Mouse (Mus musculus): Measurements from ENCODE around the gene Sumf2. TPM values are rescaled to one million over a fixed set of nuclear protein-coding genes. Genes with fewer than 3 reads are reported as not detected.

Gene Sumf2
- 42.9 and 48.3 TPM in 2 replicates for polyA plus RNA-seq (2015; fragmentation: Nextera tagmentation; extraction: Ambion mirVana)

DNA sequence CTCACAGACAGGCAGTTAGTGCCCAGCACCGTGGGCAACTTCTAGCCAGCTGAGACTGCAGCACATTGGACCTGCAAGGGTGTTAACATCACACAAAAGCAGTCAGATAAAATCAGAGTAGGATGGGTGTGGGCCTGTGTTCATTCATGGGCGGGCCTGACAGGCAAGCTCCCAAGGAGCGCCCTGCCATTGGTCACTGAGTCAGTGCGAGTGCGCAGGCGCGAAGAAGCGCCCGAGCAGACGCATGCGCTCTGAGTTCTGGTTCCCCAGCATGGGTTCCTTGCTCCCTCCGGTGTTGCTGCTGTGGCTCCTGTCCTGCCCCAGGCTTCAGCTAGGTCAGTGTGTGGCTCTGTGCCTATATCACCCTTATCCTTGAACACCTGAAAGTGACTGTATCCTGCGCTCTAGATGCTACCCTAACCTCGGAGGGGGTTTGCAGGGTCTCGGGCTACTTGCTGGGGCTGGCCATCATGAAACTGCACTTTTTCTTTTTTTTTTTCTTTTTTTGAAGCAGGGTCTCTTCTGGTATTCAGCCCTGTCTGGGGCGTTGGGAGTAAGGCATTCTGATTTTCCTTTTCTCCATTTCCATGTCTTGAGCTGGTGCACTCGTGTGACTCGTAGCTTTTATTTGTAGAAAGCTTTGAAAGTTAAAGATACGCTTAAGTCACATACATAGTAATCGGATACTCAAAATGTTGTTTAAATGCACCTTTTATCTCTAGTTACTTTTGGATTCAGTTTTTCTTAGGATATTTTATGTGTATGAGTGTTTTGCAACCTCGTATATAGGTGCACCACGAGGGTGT, at the start of gene Sumf2:
TSS of gene Sumf2 (plus strand) at position 235 of the 806 bp plus-strand sequence.
- no peaks in the 10 kb centered on the region for H3K27me3 ChIP-seq
- WGBS, result 6% methylated on average over 22 of the region's 22 CpGs
- ATAC-seq (ENCODE audit: borderline replicate concordance, extremely low read depth, low FRiP score, low TSS enrichment), result peak; percentile 98
- H3K36me3 ChIP-seq, result peaks cover 25% of the 10 kb centered on the region
- H3K4me1 ChIP-seq, result peaks cover 6% of the 10 kb centered on the region; the same call in 1 of the 2 replicates
- H3K27ac ChIP-seq, result peak within 1 kb of the TSS; percentile 66
- peak within 1 kb of the TSS; percentile 57 for H3K4me2 ChIP-seq
- H3K9ac ChIP-seq, result peak within 1 kb of the TSS; percentile 77
- peak within 1 kb of the TSS; percentile 73 for H3K4me3 ChIP-seq
- no peaks in the 10 kb centered on the region for H3K9me3 ChIP-seq

DNA sequence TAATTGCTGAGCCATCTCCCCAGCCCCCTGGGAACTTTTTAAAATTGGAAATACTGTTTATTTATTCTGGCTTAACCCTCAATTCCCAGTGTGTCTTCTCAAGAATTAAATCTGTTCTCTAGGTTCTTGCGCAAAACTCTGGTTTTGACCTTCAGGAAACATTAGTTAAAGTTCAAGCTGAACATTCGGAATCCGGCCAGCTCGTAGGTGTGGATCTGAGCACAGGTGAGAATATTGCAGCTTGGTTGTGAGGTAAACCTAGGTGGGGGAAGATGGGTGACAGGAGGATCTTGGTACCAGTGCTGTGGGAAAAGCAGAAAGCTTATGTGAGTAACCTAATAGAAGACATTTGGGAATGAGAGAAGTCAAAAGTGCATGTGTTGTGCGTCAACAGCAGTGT, 1.9 kb upstream of the Sumf2 start:
- H3K4me1 ChIP-seq, result peaks cover 6% of the 10 kb centered on the region; the same call in 1 of the 2 replicates
- ATAC-seq (ENCODE audit: borderline replicate concordance, extremely low read depth, low FRiP score, low TSS enrichment), result no peak
- WGBS, result 89% methylated on average over 5 of the region's 5 CpGs
- H3K4me2 ChIP-seq, result no peak overlapping the region
- no peak overlapping the region for H3K9ac ChIP-seq
- no peak overlapping the region for H3K4me3 ChIP-seq
- no peaks in the 10 kb centered on the region for H3K27me3 ChIP-seq
- H3K27ac ChIP-seq, result no peak overlapping the region
- peaks cover 25% of the 10 kb centered on the region for H3K36me3 ChIP-seq
- H3K9me3 ChIP-seq, result no peaks in the 10 kb centered on the region

DNA sequence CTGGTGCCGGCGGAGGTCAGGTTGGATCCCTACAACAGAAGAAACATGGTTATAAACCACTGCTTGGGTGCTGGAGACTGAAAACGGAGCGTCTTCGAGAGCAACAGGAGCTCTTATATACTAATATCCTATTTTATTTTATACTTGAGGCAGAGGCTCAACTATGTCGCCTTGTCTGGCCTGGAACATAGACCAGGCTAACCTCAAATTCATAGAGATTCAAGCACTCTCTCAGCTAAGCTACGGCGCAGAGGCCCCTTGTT, 703 bp downstream of the Sumf2 start:
- Histone ChIP-seq H3K36me3 (peaks cover 25% of the 10 kb centered on the region), H3K9me3 (no peaks in the 10 kb centered on the region), H3K4me1 (peaks cover 6% of the 10 kb centered on the region; the same call in 1 of the 2 replicates), H3K9ac (peak overlapping the region; percentile 77), H3K27ac (no peak overlapping the region), H3K27me3 (no peaks in the 10 kb centered on the region), H3K4me2 (peak overlapping the region; percentile 57), H3K4me3 (peak overlapping the region; percentile 73)
- ATAC-seq (ENCODE audit: borderline replicate concordance, extremely low read depth, low FRiP score, low TSS enrichment), result no peak
- WGBS, result 32% methylated on average over 8 of the region's 8 CpGs

DNA sequence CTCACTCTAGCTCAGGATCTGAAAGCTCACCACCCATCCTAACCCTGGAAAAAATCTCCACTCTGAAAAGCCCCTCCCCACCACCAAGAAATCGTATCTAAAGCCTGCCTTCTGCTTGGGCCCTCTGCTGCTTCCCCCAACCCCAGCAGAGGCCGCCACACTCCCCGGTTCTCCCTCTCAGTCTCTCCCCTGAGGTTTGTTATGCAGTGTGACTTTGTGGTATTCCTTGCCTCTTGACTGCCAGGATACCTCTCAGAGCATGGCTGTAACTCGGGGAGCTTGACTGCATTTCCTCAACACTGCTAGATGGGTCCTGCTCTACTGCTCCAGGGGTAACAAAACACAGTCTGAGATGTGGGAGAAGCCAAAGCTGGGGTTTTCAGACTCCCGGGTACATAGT, 8.4 kb downstream of the Sumf2 start:
- Histone ChIP-seq H3K4me3 (no peak overlapping the region), H3K4me1 (no peaks in the 10 kb centered on the region), H3K36me3 (peaks cover 30% of the 10 kb centered on the region), H3K9ac (no peak overlapping the region), H3K4me2 (no peak overlapping the region), H3K27me3 (no peaks in the 10 kb centered on the region), H3K27ac (no peak overlapping the region), H3K9me3 (no peaks in the 10 kb centered on the region)
- ATAC-seq (ENCODE audit: borderline replicate concordance, extremely low read depth, low FRiP score, low TSS enrichment), result no peak
- WGBS, result 44% methylated on average over 5 of the region's 5 CpGs

DNA sequence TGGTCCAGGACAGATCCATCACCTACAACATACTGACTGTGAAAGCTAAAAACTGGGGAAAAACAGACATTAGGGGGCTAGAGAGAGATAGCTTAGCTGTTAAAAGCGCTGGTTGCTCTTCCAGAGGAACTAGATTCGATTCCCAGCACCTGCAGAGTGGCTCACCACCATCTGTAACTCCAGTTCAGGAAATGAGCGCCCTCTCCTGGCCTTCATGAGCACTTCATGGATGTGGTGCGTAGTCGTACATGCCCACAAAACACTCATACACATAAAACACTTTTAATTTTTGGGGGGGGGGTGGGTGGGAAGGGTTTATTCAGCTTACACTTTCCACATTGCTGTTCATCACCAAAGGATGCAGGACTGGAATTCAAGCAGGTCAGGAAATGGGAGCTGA, 9.6 kb downstream of the Sumf2 start:
- no peak overlapping the region for H3K9ac ChIP-seq
- ATAC-seq (ENCODE audit: borderline replicate concordance, extremely low read depth, low FRiP score, low TSS enrichment), result no peak
- H3K4me2 ChIP-seq, result no peak overlapping the region
- H3K4me1 ChIP-seq, result no peaks in the 10 kb centered on the region
- 75% methylated on average over 5 of the region's 5 CpGs for WGBS
- H3K27ac ChIP-seq, result no peak overlapping the region
- no peak overlapping the region for H3K4me3 ChIP-seq
- no peaks in the 10 kb centered on the region for H3K9me3 ChIP-seq
- no peaks in the 10 kb centered on the region for H3K27me3 ChIP-seq
- H3K36me3 ChIP-seq, result peaks cover 31% of the 10 kb centered on the region

DNA sequence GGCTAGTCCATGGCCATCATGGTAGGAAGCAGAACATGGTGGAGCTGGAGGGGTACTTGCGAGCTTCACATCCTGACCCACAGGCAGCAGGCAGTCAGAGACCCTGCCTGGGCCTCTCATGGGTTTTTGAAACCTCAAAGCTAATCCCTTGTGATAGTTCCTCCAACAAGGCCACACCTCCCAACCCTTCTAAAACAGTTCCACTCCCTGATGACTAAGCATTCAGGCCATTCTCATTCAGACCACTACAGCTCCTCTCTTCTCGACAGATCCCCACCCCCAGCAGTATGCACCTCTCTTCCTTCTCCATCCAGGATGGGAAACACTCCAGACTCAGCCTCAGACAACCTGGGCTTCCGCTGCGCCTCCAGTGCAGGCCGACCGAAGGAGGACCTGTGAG, 15.5 kb downstream of the Sumf2 start:
- no peaks in the 10 kb centered on the region for H3K4me1 ChIP-seq
- 94% methylated on average over 6 of the region's 6 CpGs for WGBS
- H3K27ac ChIP-seq, result no peak overlapping the region
- peaks cover 26% of the 10 kb centered on the region for H3K36me3 ChIP-seq
- no peaks in the 10 kb centered on the region for H3K27me3 ChIP-seq
- no peak overlapping the region for H3K4me3 ChIP-seq
- no peak overlapping the region for H3K4me2 ChIP-seq
- H3K9me3 ChIP-seq, result no peaks in the 10 kb centered on the region
- no peak overlapping the region for H3K9ac ChIP-seq
- ATAC-seq (ENCODE audit: borderline replicate concordance, extremely low read depth, low FRiP score, low TSS enrichment), result no peak

DNA sequence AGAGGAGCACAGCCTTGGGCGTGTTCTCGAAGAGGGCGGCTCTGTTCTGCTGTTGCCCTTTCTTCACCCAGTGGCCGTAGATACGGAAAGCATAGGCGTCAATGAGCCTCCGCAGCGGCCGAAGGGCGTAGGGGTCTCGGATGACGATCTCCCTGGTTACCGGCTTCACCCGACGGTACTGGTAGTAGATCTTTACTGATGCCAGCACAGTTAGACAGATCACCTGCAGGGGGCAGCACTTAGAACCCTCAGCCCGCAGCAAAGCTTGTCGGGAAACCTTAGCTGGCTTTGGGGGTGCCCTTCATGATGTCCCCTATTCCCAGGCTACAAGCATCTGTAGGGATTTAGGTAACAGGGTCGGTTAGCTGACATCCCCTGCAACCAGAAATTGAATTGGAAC, 17.7 kb downstream of the Sumf2 start:
- no peak overlapping the region for H3K4me2 ChIP-seq
- no peaks in the 10 kb centered on the region for H3K9me3 ChIP-seq
- no peaks in the 10 kb centered on the region for H3K4me1 ChIP-seq
- WGBS, result 14% methylated on average over 18 of the region's 18 CpGs
- no peak overlapping the region for H3K27ac ChIP-seq
- 0 out of 2 replicates have a peak, but pooled peaks cover 18% of the 10 kb centered on the region for H3K36me3 ChIP-seq
- no peak overlapping the region for H3K9ac ChIP-seq
- H3K27me3 ChIP-seq, result no peaks in the 10 kb centered on the region
- H3K4me3 ChIP-seq, result no peak overlapping the region
- ATAC-seq (ENCODE audit: borderline replicate concordance, extremely low read depth, low FRiP score, low TSS enrichment), result no peak

DNA sequence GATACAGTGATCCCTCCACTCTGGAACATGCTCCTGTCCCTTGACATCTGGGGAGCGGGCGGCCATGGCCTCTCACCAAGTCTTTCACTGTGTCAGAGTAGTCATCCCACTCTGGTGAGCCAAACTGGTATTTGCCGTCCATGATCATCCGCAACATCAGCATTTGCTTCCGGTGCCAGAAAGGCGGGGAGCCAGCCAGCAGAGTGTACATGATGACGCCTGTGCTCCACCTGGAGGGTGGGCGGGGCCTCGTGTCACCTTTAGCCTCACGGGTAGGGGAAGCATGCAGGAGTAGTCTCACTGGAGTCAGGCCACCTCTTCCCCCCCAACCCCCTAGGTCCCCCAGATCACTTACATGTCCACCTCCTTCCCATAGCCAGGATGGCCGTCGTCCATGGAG, 19.1 kb downstream of the Sumf2 start:
- H3K9ac ChIP-seq, result no peak overlapping the region
- no peak for ATAC-seq (ENCODE audit: borderline replicate concordance, extremely low read depth, low FRiP score, low TSS enrichment)
- 77% methylated on average over 12 of the region's 12 CpGs for WGBS

DNA sequence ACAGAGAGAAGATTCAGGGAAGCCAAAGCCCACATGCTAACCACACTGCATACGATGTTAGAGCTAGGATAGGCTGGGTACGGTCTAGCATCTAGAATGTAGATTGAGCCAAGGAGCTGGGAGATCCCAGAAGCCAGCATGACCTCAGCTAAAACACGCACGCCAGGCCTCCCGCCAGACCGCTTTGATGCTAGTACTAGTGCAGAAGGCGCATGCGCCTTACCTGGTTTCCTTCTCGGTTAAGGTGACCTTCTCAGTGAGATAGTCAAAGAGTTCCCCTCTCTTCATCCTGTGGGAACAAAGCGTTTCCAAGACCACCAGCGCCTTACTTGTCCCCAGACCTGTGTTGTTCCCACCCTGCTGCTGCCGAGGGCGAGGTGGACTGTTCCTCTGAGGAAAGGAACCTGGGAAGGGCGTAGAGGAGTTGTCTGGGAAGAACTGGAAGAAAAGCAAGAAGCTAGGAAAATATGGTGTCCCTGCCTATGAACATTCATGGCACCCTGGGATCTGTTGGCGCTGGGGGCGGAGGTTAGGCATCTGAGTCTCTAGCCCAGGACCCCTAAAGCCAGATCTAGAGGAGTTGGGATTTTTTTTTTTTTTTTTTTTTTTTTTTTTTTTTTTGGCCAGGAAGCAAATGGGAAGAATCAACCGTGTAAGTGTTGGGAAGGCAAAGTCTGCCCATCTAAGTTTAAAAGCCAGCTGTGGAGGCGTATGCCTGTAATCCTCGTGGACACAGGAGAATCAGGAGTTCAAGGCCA, 22.6 kb downstream of the Sumf2 start:
- H3K36me3 ChIP-seq, result no peaks in the 10 kb centered on the region
- H3K4me1 ChIP-seq, result no peaks in the 10 kb centered on the region
- no peak overlapping the region for H3K9ac ChIP-seq
- H3K4me2 ChIP-seq, result no peak overlapping the region
- no peak overlapping the region for H3K4me3 ChIP-seq
- no peak overlapping the region for H3K27ac ChIP-seq
- no peaks in the 10 kb centered on the region for H3K9me3 ChIP-seq
- ATAC-seq (ENCODE audit: borderline replicate concordance, extremely low read depth, low FRiP score, low TSS enrichment), result no peak
- WGBS, result 88% methylated on average over 19 of the region's 19 CpGs
- H3K27me3 ChIP-seq, result no peaks in the 10 kb centered on the region

More for the DNA sequence above, 19.1 kb downstream of the Sumf2 start:
- no peaks in the 10 kb centered on the region for H3K9me3 ChIP-seq
- H3K27me3 ChIP-seq, result no peaks in the 10 kb centered on the region
- H3K27ac ChIP-seq, result no peak overlapping the region
- no peak overlapping the region for H3K4me3 ChIP-seq
- 0 out of 2 replicates have a peak, but pooled peaks cover 12% of the 10 kb centered on the region for H3K36me3 ChIP-seq
- H3K4me2 ChIP-seq, result no peak overlapping the region
- no peaks in the 10 kb centered on the region for H3K4me1 ChIP-seq

DNA sequence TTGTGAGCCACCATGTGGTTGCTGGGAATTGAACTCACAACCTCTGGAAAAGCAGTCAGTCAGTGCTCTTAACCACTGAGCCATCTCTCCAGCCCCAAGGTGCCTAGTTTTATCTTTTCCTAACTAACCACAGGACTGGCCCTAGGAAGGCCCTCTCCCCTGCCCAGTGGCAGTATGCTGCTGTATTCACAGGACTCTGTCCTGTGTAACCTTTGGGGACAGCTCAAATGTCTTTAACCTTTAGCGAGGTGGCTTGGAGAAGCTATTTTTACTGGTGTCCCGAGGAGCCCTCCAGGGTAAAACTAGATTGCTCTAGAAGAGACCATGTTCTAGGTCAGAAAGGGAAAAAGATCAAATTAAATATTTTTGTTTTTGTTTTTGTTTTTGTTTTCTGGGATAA, 24.5 kb downstream of the Sumf2 start:
- Histone ChIP-seq H3K36me3 (no peaks in the 10 kb centered on the region), H3K4me2 (no peak overlapping the region), H3K9me3 (no peaks in the 10 kb centered on the region), H3K4me1 (no peaks in the 10 kb centered on the region), H3K27ac (no peak overlapping the region), H3K4me3 (no peak overlapping the region), H3K27me3 (no peaks in the 10 kb centered on the region), H3K9ac (no peak overlapping the region)
- 88% methylated on average over 2 of the region's 2 CpGs for WGBS
- no peak for ATAC-seq (ENCODE audit: borderline replicate concordance, extremely low read depth, low FRiP score, low TSS enrichment)

DNA sequence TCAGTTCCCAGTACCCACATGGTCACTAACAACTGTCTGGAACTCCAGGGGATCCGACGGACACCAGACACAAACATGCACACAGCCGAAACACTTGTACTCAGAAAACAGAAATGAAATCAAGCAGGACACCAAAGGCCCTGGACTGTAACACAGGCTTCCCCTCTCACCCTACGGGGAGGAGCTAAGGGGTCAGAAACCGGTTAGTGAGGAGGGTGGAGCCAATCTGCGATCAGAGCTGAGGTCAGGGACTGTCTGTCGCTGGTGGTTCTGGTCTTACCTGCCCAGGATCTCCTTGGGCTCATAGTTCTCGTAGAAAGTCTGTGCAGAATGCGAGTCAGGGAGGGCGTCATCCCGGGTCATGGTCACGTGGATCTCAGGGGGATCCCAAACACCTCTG, 27.2 kb downstream of the Sumf2 start:
- no peak for ATAC-seq (ENCODE audit: borderline replicate concordance, extremely low read depth, low FRiP score, low TSS enrichment)
- H3K4me3 ChIP-seq, result no peak overlapping the region
- H3K4me1 ChIP-seq, result no peaks in the 10 kb centered on the region
- WGBS, result 81% methylated on average over 12 of the region's 12 CpGs
- H3K9ac ChIP-seq, result no peak overlapping the region
- H3K36me3 ChIP-seq, result no peaks in the 10 kb centered on the region
- no peaks in the 10 kb centered on the region for H3K27me3 ChIP-seq
- H3K9me3 ChIP-seq, result no peaks in the 10 kb centered on the region
- no peak overlapping the region for H3K27ac ChIP-seq
- H3K4me2 ChIP-seq, result no peak overlapping the region

DNA sequence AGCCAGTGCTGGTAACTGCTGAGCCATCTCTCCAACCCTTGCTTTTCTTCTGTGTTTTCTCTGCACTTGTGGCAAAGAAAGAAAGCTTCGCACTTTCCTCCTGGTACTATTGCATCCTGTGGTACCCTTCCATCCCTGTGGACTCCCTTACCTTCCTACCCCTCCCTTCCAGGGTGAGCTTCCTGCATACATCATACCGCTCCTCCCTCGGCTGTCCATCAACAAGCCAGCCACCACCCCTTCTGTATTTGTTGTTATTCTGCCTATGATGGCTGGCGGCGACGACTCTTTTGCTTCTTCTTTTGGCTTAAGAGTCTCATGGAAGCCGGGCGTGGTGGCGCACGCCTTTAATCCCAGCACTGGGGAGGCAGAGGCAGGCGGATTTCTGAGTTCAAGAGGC, 28.3 kb downstream of the Sumf2 start:
- Histone ChIP-seq H3K9ac (no peak overlapping the region), H3K36me3 (peaks cover under 1% of the 10 kb centered on the region; the same call in 1 of the 2 replicates), H3K27ac (no peak overlapping the region), H3K9me3 (no peaks in the 10 kb centered on the region), H3K4me3 (no peak overlapping the region), H3K4me1 (no peaks in the 10 kb centered on the region), H3K27me3 (no peaks in the 10 kb centered on the region), H3K4me2 (no peak overlapping the region)
- WGBS, result 70% methylated on average over 11 of the region's 11 CpGs
- ATAC-seq (ENCODE audit: borderline replicate concordance, extremely low read depth, low FRiP score, low TSS enrichment), result no peak
